Mouse (Mus musculus) right cerebral cortex, postnatal 10 days (tissue): ENCODE data around the gene Anxa4.

Experiments used
- DNase-seq, 2 experiments: peaks; one replicate each; pipeline ENCODE4 v3.0.0; 2021; ENCODE audit warnings: low spot score in 2 of 2

Anxa4 gene

DNA sequence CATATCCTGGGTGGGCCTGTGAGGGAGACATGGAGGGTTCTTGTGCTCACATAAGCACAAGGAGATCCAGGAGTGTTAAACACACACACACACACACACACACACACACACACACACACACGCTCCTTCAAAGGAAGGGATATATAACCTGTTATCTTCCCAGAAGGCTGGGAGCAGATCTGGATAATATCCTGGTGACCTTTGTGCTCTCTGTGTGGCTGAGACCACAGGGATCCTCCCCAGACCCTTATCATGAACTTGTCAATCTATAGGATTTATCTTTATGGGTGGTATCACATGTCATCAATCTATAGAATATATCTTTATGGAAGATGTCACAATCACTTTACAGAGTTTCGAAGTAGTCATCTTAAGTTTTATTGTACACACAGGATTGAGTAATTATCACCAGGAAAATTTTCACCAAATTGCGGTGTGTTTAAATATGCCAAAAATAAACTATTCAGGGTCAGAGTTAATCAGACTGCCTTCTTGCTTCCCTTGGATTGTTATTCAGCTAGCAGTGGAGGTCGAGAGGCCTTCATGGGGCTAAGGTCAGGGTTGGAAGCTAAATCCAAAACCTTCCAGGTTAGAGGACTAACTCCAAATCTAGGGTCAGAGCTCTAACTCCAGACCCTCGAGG lies 40.4 kb downstream of the Anxa4 start:
- DNase-seq: no peak

DNA sequence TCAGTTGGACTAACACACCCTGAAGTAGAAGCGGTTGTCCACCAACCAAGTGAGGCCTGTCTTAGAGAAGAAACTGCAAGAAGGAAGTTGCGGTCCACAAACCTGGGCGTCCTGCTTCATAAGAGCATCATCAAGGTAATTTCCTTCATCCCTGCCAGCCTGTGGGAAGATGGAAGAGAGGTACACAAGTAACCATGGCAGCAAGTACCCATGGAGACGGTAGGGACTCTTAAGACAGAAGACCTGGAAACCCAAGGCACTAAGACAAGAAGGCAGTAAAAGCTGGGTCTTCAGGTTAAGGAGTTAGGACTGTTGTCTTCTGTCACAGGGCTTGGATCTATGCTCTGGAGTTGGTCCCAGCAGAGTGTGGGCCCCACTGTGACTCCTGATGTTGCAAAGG lies 42.4 kb downstream of the Anxa4 start:
- peak; percentile 35 to 38 for DNase-seq

DNA sequence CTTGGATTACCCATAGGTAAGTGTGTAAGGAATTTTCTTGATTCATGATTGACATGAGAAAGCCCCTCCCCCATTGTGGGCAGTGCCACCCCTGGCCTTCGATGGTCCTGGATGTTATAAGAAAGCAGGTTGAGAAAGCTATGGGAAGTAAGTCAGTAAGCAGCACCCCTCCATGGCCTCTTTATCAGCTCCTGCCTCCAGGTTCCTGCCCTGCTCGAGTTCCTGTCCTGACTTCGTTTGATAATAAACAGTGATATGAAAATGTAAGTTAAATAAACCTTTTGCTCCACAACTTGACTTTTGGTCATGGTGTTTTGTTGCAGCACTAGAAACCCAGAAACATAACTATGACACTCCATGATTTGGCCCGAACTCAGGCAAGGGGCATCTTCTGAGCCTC lies 43.6 kb downstream of the Anxa4 start:
- no peak for DNase-seq

DNA sequence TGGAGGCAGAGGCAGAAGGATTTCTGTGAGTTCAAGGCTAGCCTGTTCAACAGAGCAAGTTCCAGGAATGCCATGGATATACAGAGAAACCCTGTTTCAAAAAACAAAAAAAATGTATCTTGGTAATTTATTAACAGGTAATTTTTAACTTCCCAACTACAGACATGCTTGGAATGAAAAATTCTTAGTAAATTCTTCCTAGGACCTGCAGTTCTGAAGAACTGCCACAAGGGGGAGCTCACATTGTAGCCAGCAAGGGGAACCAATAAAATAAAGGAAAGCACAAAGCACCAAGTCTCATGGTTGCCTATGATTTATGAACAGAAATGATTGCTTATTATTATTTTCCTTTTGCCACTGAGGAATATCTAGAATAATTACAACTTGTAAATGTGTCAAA lies 46.2 kb downstream of the Anxa4 start:
- DNase-seq: peak in 1 of 2 experiments; percentile 67

DNA sequence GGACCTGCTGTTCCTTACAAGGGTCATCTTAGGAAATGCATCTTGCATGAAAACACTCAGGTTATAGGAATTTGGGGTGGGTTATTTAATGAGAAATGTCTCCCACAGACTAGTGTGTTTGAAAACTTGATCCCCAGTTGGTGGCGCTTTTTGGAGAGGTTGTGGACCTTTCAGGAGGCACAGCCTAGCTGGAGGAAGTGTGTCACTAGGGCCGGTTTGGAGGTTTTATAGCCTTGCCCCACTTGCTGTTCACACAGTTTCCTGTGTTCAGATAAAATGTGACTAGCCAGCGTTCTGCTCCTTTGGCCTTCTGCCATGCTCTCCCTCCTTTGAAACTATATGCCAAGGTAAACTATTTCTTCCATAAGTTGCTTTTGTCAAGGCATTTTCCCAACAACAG lies 52.7 kb downstream of the Anxa4 start:
- DNase-seq: no peak

DNA sequence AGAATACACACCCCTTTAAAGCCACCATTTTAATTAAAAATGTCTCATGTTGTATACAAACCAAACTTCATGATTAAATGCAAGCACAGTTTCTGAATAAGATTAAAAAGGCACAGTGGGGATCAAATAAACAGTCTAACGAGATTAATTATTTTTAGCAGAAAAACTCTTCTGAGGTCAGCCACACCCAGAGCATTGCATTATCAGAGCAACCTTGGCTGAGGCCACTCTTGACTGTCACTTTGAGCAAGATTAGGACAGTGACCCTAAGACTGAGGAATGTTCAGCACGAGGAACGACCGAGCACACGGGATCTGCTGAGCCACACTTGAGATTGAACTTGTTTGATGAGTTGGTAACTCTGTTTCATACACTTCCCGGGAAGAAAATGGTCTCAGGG lies 56.6 kb downstream of the Anxa4 start:
- DNase-seq: no peak

DNA sequence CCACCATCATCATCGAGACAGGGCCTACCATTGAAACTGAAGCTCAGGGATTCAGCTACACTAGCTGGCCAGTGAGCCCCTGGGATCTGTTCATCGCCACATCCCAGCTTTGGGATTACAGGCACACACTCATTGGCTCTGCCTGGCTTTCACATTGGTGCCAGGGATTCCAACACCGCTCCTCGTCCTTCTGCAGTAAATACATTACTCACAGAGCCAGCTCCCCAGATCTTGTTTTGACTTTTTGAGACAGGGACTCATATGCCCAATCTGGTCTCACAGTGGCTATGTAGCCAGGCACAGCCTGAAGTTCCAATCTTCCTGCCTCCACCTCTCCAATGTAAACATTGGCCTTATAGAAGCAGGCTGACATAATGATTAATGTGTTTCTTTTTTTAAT lies 57.1 kb downstream of the Anxa4 start:
- DNase-seq: no peak

DNA sequence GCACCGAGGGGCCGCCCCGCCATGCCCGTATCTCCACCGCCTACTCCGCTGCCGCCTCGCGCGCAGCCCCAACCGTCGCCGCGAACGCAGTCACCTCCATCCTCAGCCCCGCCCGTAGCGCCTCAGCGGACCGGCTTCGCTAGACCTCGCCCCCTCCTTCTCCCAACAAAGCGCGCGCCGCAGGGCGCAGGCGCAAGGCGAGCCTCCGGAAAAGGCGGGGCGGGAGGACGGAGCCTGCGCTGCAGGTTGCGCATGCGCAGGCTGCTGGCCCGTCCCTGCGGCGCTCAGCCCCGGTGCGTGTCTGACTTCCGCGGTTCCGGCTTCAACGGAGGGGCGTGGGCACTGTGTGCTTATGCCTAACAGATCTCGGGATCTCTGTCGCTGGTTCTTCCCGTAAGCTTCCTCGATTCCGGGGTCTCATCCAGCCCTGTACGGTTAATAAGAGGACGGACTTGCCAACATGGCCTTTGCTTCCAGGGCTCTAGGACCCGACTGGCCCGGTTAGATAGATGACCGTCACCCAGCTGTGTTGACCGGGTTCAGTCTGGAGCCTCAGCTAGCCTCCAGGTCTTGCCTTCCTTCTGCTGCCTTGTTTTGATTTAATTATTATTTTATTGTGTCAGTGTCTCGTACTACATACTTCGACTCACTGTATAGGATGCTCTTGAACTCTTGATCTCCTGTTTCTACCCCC lies 60.1 kb downstream of the Anxa4 start, which contains the start of gene Gmcl1:
Gene Gmcl1 (minus strand): TSS at position 201 of the 694 bp plus-strand sequence.
- DNase-seq: peak; percentile 95 to 96

DNA sequence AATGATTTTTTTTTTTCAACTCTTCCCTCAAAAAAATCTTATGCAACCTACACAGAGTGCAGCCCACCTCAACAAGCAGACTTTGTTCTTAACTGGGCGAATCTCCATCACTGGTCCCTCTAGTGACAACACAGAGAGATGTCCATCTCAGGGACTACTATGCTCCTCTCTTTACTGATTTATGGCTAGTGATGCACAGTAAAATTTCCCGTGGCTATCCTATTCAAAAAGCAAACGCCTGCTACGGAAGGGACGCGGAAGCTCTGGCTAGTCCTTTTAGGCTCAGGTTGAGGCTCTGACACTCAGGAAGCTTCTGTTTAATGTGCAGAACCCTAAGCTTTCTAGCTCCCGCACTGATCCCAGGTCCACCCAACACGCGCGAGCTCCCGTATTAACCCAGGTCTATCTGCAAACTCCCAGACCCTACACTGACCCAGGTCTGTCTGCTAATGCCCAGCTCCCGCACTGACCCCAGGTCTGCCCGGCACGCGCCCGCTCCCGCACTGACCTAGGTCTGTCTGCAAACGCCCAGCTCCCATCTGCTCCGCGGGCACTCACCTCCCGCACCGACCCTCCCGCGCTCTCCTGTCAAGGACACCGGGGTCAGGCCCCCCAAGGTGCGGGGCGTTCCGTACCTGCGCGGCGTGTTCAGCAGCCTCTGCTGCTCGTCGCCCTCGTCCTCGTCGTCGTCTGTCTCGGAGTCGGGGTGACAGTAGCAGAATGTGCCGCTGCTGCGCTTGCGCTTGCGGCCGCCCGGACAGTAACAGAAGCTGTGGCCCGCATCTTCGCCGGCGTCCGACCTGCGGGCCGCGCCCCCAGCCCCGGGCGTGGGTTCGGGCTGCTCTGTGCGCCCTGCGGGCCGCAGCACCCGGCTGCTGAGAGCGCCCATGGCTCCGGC lies 60.9 kb downstream of the Anxa4 start:
- peak; percentile 63 to 70 for DNase-seq

DNA sequence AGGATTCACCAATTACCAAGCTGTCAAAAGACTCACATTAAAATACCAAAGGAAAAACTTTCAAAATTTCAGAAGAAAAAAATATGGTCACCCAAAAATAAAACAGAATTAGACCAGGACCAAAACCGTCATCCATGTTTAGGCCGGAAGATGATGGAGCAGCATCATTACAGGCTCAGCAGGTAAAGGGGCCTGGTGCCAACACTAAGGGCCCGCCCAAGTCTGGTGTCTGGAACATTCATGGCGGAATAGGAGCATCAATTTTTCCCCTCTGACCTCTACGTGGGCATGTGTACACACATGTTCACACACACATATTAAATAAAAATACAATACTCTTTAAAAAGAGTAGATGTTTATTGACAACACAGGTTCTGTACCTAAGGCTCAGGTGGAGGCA lies 64.7 kb downstream of the Anxa4 start:
- DNase-seq: no peak

DNA sequence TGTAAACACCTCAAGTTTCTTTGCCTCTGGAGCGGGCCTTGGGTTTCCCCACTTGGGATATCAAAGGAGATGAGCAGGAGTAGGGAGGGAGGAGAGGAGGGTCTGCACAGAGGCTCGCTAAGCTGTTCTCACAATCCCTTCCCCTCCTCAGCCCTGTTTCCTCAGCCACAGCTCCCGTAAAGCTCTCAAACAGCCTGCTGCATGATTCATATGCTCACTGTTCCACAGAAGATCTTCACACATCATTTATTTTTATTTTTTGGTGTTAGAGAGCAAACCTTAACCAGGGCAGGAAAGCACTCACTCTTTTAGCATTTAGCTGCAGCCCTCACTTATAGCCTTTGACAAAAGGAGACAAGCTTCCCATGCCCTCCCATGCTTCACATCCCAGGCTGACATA lies 71.4 kb downstream of the Anxa4 start:
- DNase-seq: no peak

DNA sequence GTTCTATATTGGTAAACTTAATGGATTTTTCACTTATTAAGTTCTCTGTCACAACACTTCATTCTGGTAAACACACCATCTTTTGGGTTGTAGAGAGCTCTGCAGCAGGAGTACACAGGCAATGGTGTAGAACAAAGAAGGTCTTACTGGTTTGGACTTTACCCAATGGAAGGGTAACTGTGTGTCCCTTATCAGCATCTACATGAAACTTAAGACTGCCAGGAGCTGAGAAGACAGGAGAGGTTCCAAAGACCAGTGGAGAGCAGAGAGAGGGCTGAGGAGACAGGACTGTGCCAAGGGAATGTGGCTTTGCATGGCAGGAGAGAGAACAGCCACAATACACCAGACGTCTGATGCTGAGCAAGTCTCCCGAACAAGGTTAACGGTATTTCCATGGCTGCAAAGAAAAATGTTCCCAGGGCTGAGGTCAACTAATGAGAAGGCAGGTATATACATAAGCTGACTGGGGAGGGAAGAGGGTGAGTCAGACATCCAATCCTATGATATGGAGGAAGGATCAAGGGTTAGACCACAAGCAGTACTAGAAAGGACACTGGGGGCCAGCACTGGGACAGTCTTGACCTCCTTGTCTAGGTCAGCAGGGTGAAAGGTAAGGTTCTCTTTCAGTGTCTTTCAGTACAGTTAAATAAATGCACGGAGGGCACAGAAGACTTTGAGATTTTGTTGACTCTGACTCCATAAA lies 85.2 kb downstream of the Anxa4 start:
- no peak for DNase-seq

DNA sequence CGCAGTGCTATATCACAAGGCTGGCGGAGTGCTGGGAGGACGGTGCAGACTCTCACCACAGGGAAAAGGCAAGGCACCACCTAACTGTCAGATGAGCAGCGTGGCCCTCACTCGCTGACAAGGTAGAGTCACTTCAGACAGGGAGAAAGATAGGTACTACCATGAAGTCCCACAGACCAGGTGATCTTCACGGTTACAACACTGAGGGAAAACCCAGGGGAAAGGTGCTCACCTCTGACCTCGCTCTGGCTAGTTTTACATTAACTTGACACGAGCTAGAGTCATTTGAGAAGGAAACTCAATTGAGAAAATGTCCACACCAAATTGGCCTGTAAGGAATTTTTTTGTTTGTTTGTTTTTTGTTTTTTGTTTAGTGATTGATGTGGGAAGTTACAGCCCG lies 90.8 kb downstream of the Anxa4 start:
- no peak for DNase-seq

DNA sequence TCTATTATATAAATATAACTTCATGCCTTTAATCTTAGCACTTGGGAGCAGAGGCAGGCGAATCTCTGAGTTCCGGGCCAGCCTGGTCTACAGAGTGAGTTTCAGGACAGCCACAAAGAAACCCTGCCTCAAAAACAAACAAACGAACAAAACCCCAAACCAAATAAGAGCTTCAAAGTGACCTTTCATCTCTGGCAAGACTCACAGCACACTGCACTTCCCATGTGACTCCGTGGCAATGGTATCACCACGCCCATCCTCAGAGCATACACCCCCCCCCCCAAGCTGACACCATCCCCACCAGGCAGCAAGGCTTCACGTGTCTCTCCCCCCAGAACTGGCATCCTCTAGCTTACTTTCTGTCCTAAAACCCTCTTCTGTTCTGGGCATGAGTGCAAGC lies 95.5 kb downstream of the Anxa4 start:
- no peak for DNase-seq

DNA sequence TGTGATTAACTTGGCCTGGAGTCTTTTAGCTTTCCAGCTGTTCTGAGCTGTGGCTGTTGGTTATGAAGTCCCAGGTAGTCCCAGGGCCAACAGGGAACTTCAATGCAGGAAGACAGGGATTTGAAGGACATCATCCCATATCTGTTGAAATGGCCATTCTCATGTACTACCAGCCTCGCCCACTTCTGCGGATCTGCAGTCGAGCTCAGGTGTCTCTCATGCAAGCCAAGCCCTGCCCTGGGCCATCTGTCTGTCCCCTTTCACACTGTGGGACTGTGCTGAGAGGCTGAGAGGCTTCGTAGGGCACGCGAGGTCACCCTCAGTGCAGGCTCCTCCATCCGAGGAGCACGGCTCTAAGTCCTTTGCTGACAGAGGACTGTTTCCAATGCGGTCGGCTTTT lies 97.2 kb downstream of the Anxa4 start:
- DNase-seq: no peak

DNA sequence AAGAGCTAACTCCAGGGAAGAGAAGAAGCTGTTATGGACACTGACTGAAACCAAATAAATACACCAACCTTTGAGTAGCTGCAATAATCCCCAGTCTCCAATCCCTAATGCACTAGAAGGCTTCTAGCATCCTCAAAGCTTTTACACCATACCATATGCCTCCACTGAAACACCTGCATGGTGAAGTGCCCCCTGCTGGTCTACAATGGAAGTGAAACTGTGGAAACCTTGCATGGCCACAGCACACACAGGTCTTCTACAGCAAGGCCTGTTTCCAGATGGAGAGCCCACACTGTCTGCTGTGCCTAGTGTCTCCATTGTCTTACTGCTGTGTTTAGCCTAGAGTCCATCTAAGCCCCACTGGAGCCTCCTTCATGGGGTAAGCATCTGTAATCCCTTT lies 98.9 kb downstream of the Anxa4 start:
- peak in 1 of 2 experiments; percentile 33 for DNase-seq

DNA sequence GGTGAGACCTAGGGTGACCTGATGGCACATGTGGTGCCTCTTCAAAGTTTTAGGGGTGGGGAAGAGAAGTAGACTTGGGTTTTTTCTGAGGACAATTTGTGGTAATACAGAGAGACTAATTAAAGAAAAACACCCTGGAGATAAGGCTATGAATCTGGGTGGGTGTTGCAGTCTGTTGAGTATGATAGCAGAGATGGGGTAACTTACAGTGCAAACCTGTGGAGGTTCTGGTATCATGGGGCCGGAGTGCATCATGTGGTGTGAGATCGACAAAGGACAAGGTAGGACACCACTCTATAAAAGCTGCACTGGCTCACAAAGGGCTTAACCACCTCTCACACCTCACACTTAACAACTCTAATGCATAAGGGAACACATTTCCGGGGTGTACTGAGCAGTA lies 103.7 kb downstream of the Anxa4 start:
- no peak for DNase-seq

DNA sequence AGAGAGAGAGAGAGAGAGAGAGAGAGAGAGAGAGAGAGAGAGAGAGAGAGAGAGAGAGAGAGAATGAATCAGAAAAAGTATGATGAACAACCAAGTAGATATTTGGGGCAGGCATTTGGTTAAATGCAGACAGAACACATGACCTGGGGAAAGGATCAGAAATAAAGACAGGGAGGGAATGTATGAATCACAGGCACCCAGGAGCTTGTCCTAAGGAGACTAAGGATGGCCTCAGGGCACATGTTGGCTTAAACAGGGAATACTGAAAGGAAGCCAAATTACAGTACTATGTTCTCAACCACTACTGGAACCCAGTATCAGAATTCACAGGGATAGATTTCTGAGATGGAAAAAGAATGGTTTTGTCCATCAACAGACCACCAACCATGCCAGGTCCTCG lies 106.4 kb downstream of the Anxa4 start:
- no peak for DNase-seq
